Mouse (Mus musculus) left cerebral cortex, postnatal 36 days (tissue): ENCODE measurements around the gene Mcf2l. TPM values are rescaled to one million over a fixed set of nuclear protein-coding genes. Genes with fewer than 3 reads are reported as not detected.

ENCODE experiments used
- DNase-seq, 2 experiments: peaks; one replicate each; pipeline ENCODE4 v3.0.0; 2021 to 2022; ENCODE audit warnings: low spot score in 2 of 2, mixed read lengths in 1 of 2
- intact Hi-C: fragments of 180-260 bp; cut with DNase I; formaldehyde crosslinking; loops from one replicate; pipeline ENCODE4 v1.15.1; 2025
- total RNA-seq, 2 experiments: library from RNA; stranded (reverse); gene quantifications; 2 replicates each; pipeline ENCODE4 v1.2.3; 2021

Mcf2l gene
- total RNA-seq, 2 experiments from 2014 or later, result 203 to 267 TPM

DNA sequence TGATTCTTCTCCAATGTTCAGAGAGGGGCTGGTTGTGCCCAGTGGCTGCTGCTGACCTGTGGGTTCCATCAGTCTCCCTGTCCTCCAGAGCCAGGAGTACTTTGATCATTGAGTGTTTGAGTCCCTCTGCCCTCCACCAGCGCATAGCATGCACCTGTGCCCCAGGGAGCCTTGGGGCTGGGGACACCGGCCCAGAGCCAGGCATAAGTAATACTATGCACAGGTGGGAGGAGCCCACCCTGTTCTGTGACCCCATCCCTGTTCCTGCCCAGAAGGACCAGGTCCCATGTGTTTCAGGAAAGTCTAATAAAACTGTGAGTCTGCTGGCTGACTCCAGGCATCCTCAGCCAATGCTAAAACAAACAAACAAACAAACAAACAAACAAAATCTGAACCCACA is 104.7 kb downstream of the Mcf2l start:
- DNase-seq, result no peak
- intact Hi-C loops, result no loop called here

DNA sequence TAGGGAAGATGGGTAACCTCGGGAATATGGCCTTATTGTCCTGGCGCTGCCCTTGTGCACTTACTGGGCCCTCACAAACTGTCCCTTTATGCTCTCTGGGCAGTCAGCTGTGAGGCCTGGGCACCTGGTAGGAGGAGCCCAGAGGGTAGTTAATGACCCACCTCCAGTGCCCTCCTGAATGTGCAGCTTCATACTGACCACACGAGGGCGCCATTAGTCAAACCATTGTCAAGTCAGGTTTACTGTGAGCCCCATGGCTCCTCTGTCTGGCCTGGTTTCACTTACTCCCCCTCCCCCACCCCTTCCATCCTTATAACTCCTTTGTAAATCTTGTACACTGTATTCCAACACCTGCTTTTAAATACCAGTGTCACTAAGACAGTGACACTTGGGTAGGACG is 105.1 kb downstream of the Mcf2l start:
- intact Hi-C loops, result no loop called here
- no peak for DNase-seq

- peak; percentile 87 to 89 for DNase-seq
- intact Hi-C loops, result loop anchor here (2.0 to 5.0 kb wide), 2 partner anchors 87 to 121 kb away; partner anchors contain the start of genes Cul4a and Pcid2
These were observed 110.3 kb downstream of the Mcf2l start for GRCm38 (mm10) chr8:12983681-12984467.

DNA sequence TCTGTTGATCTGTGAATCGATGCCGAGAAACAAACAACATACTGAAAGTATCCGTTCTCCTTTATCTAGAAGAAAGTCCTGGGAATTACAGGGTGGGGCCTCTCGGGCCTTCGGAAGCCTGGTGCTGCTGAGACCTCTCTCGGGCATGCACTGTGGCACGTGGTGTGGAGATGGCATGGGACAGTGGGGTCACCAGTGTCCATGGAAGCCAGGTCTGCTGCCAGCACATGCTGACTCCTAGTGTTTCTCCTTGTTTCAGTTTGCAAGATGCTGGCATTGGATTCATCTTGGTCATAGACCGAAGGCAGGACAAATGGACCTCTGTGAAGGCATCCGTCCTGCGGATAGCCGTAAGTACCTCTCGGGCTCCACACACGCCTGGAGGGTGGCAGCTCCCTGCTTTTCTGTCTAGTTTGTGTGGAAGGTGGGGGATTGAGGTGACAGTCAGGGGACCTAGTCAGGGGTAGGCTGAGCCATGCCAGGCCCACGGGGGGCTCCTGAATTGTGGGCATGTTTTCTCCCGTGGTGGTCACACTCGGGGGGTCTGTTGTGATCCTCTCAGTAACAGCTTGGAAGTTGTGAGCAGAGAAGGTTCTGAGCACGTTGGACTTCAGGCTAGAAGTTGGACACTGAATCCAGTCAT is 111.1 kb downstream of the Mcf2l start:
- no peak for DNase-seq
- intact Hi-C loops, result loop anchor here (2.0 to 5.0 kb wide), 3 partner anchors 67 to 120 kb away; partner anchors contain the start of genes Cul4a and Pcid2

- DNase-seq, result peak; percentile 79 to 82
- intact Hi-C loops, result loop anchor here (2.0 to 5.0 kb wide), 2 partner anchors 68 to 120 kb away; partner anchors contain the start of genes Cul4a and Pcid2
These were observed 111.7 kb downstream of the Mcf2l start for GRCm38 (mm10) chr8:12985259-12985658.

DNA sequence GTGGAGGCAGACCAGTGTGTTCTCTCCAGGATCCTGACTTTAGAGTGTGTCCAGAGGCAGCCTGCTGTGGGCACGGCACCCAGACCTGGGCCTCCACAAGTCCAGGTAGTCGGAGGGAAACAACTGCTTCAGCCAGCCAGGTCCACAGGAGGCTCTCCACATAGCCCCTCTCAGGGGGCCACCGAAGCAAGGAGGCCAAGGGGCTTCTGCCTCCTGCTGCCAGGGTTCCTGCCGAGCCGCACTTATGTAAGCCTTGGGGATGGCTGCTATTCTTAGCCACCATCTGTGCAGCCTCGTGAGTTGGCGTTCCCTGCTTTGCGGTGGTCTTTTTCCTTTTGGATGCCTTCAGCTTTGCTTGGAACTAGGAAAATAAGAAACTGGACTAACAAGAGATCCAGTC is 114.0 kb downstream of the Mcf2l start:
- intact Hi-C loops, result loop anchor here (5.0 kb wide), 1 partner anchor 70 kb away; no protein-coding TSS in a partner anchor
- DNase-seq, result peak; percentile 87 to 88

GRCm38 (mm10) chr8:12988722-12989430 is 115.3 kb downstream of the Mcf2l start:
- intact Hi-C loops, result loop anchor here (5.0 kb wide), 1 partner anchor 72 kb away; no protein-coding TSS in a partner anchor
- no peak for DNase-seq

GRCm38 (mm10) chr8:12991411-12991810 is 117.8 kb downstream of the Mcf2l start:
- no peak for DNase-seq
- intact Hi-C loops, result no loop called here

- no peak for DNase-seq
- intact Hi-C loops, result no loop called here
These were observed 120.9 kb downstream of the Mcf2l start for GRCm38 (mm10) chr8:12994468-12994867.

DNA sequence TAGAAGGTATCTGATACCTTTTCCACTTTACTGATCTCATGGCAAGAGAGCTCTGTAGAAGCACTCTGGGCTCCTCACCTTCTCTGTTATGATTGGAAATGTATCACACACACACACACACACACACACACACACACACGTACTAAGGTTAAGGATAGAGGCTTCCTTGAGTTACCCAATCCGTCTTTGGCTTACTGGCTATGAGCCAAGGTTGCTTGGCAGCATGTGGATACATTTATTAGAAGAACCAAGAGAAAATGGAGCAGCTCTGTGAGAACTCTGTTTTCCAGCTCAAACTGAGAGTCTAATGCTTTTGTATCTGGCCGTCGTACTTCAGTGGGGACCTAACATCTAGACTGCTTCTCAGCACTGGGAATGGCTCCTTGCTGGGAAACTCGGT is 121.9 kb downstream of the Mcf2l start:
- intact Hi-C loops, result no loop called here
- no peak for DNase-seq

DNA sequence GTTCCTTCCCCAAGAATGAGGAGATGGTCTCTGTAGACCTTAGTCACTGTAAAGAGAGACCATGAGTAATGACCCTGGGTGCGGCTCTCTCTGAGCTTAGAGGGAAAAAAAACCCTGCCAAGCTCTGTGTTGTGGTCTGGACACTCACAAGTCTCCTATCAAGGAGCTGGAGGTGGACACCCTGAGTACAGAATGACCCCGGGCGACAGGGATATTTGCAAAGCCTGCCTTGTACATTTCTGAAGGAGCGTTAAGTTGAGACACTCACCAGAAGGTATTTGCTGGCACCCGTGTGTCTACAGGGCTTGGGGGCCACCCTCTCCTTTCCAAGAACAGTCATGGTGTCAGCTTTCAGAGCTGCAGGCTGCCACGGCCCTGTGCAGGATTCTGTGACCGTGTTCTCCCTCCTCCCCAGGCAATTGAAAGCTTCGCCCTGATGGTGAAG is 123.2 kb downstream of the Mcf2l start:
- no peak for DNase-seq
- intact Hi-C loops, result no loop called here

- intact Hi-C loops, result no loop called here
- DNase-seq, result no peak
These were observed 124.7 kb downstream of the Mcf2l start for GRCm38 (mm10) chr8:12998331-12998730.

DNA sequence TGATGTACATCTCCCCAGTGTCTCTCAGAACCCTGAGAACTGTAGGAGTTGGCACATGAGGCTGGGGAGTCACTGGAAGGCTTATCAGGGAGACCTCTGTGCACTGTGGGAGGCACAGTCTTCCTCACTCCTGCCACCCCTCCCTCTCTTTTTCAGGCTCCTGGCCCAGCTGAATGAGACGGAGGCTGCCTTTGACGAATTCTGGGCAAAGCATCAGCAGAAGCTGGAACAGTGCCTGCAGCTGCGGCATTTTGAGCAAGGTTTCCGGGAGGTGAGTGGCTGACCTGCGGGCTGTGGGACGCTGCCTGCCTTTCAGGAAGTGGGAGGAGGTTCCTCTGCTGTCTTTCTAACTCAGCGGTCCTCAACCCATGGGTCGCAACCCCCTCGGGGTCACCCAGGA is 126.2 kb downstream of the Mcf2l start:
- intact Hi-C loops, result no loop called here

DNA sequence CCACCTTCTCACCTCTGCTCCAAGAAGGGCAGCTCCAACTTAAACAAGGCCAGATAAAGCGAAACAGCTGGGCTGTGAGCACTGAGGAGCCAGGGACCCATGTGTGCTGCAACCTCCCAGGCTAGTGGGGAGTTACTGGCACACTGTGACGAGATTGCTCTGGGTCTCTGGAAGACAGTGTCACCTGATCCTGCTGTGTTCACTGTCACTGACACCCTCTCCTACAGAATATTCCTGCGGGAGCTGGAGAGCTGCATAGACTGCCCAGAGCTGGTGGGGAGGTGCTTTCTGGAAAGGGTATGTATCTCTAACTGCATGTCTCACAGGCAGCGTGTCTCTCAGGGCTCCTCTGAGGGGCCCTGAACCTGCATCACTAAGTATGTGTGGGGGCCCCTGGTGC is 133.9 kb downstream of the Mcf2l start:
- intact Hi-C loops, result no loop called here
- no peak for DNase-seq

More for the DNA sequence above, 126.2 kb downstream of the Mcf2l start:
- peak in 1 of 2 experiments; percentile 45 for DNase-seq

DNA sequence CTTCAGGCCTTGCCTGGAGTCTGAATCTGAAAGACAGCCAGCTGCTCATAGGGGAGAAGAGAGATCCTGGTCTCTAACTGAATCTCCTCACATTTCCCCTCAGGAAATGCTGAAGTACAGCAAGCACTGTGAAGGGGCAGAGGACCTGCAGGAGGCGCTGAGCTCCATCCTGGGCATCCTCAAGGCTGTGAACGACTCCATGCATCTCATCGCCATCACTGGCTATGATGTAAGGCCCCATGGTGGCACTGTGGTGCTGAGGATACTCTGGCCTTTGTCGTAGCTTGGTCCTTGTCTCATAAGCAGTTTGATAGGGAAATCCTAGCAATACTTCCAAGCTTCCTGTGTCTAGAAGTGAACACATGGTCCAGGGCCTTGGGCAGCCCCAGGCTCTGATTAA is 136.7 kb downstream of the Mcf2l start:
- DNase-seq, result no peak
- intact Hi-C loops, result no loop called here

DNA sequence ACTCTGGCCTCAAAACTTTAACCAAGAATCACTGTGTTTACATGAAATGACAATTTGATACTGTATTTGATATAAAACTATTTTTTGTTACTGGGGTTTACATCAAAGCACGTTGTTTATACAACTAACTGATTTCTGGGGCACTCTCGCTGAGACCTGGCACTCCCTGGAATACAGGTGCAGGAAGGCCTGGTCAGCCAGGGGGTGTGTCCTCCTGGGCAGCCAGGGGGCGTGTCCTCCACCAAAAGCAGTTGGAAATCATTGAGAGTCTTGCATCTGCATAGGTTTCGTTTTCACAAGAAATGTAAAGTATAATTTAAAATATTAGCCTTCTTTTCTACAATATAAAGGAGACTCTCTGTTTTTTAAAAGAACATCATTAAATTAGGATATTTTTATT is 146.0 kb downstream of the Mcf2l start:
- no peak for DNase-seq
- intact Hi-C loops, result loop anchor here (5.0 kb wide), 1 partner anchor 58 kb away; no protein-coding TSS in a partner anchor

- peak; percentile 50 to 61 for DNase-seq
- intact Hi-C loops, result no loop called here
These were observed 148.2 kb downstream of the Mcf2l start for GRCm38 (mm10) chr8:13021830-13022229.

GRCm38 (mm10) chr8:13025487-13026224 is 152.1 kb downstream of the Mcf2l start, which contains the start of gene F7:
Gene F7 (plus strand): TSS chr8:13026034.
- intact Hi-C loops, result no loop called here

GRCm38 (mm10) chr8:13027615-13028014 is 154.0 kb downstream of the Mcf2l start:
- intact Hi-C loops, result no loop called here
- DNase-seq, result no peak

More at GRCm38 (mm10) chr8:13025487-13026224, 152.1 kb downstream of the Mcf2l start, which contains the start of gene F7:
- no peak for DNase-seq
